Mouse (Mus musculus) spleen, adult 2 months (tissue): ENCODE data around the gene Usp33. TPM values are rescaled to one million over a fixed set of nuclear protein-coding genes. Genes with fewer than 3 reads are reported as not detected.

Experiments used
- DNase-seq, 2 experiments: peaks; one replicate each; pipeline versions ENCODE4 v3.0.0 to v3.0.0-alpha.2; 2012 to 2021; ENCODE audit warnings: low spot score in 2 of 2, low read depth in 1 of 2
- H3K27ac ChIP-seq: fragments of 200-500 bp; 2 replicates; pipeline ENCODE4 v1.5.1; 2012; ENCODE audit warnings: low read length, inconsistent platforms; ENCODE audit not compliant: insufficient read depth
- H3K27me3 ChIP-seq: fragments of 200-500 bp; 2 replicates; pipeline ENCODE4 v1.6.1; 2012; ENCODE audit warnings: mild to moderate bottlenecking, moderate library complexity, low read length, inconsistent platforms; ENCODE audit not compliant: control insufficient read depth, insufficient read depth
- H3K36me3 ChIP-seq: fragments of 200-500 bp; 2 replicates; pipeline ENCODE4 v1.6.1; 2012; ENCODE audit warnings: mild to moderate bottlenecking, low read length, inconsistent platforms; ENCODE audit not compliant: control insufficient read depth, insufficient read depth
- H3K4me1 ChIP-seq: fragments of 200-500 bp; 2 replicates; pipeline ENCODE4 v1.6.1; 2011; ENCODE audit warnings: inconsistent platforms; ENCODE audit not compliant: control insufficient read depth, insufficient read depth, insufficient read length
- H3K4me3 ChIP-seq: fragments of 200-500 bp; 2 replicates; pipeline ENCODE4 v1.5.1; 2011; ENCODE audit warnings: mild to moderate bottlenecking, inconsistent platforms; ENCODE audit not compliant: insufficient read depth, insufficient read length; ENCODE audit errors: extremely low read depth
- CTCF ChIP-seq: fragments of 200-500 bp; IDR thresholded peaks from 2 replicates; pipeline ENCODE4 v1.5.1; 2011; ENCODE audit warnings: mild to moderate bottlenecking, inconsistent platforms; ENCODE audit not compliant: insufficient read depth, insufficient read length, insufficient replicate concordance; ENCODE audit errors: extremely low read depth
- POLR2A ChIP-seq: fragments of 200-500 bp; IDR thresholded peaks from 2 replicates; pipeline ENCODE4 v1.6.1; 2011; ENCODE audit warnings: low read depth, low read length, inconsistent platforms
- WGBS: fragments of 180-500 bp; shearing (Covaris S2); methylation state at CpG from one replicate; pipeline ENCODE4 v1.1.7; 2018; 5-methylcytosine and 5-hydroxymethylcytosine counted together
- polyA plus RNA-seq: library from polyadenylated mRNA; depleted of rRNA; stranded (reverse); fragments of >200 nt; gene quantifications from 2 replicates; pipeline ENCODE4 v1.2.3, GENCODE M21; 2012

Usp33 gene
- polyA plus RNA-seq, 1 experiment: 7.3 TPM

- H3K27me3 ChIP-seq: no peaks in the 10 kb centered on the region
- no peaks in the 10 kb centered on the region for H3K36me3 ChIP-seq
- no peak overlapping the region for H3K4me3 ChIP-seq
- no peak overlapping the region for H3K27ac ChIP-seq
- H3K4me1 ChIP-seq: peaks cover 2% of the 10 kb centered on the region
- TF ChIP-seq POLR2A (no peak), CTCF (no peak)
- DNase-seq: no peak
- WGBS: 92% methylated on average over 3 of the region's 3 CpGs
These were observed 54.6 kb downstream of the Usp33 start for GRCm38 (mm10) chr3:152400875-152401274.

GRCm38 (mm10) chr3:152401964-152402670 is 55.8 kb downstream of the Usp33 start:
- Histone ChIP-seq H3K4me1 (peaks cover 4% of the 10 kb centered on the region), H3K27ac (no peak overlapping the region), H3K4me3 (no peak overlapping the region), H3K27me3 (no peaks in the 10 kb centered on the region), H3K36me3 (no peaks in the 10 kb centered on the region)
- DNase-seq: no peak
- WGBS: 91% methylated on average over 7 of the region's 7 CpGs
- TF ChIP-seq CTCF (no peak), POLR2A (no peak)

GRCm38 (mm10) chr3:152402671-152403066 is 56.4 kb downstream of the Usp33 start:
- TF ChIP-seq POLR2A (no peak), CTCF (no peak)
- 92% methylated on average over 3 of the region's 3 CpGs for WGBS
- Histone ChIP-seq H3K4me1 (peaks cover 4% of the 10 kb centered on the region), H3K27ac (no peak overlapping the region), H3K27me3 (no peaks in the 10 kb centered on the region), H3K4me3 (no peak overlapping the region), H3K36me3 (no peaks in the 10 kb centered on the region)
- DNase-seq: no peak

- no peak for DNase-seq
- Histone ChIP-seq H3K4me3 (no peak overlapping the region), H3K27me3 (no peaks in the 10 kb centered on the region), H3K4me1 (peaks cover 4% of the 10 kb centered on the region), H3K27ac (no peak overlapping the region), H3K36me3 (no peaks in the 10 kb centered on the region)
- WGBS: 78% methylated on average over 2 of the region's 2 CpGs
- TF ChIP-seq CTCF: no peak
These were observed 57.5 kb downstream of the Usp33 start for GRCm38 (mm10) chr3:152403827-152404226.

GRCm38 (mm10) chr3:152405420-152405819 is 59.1 kb downstream of the Usp33 start:
- no peaks in the 10 kb centered on the region for H3K27me3 ChIP-seq
- H3K4me1 ChIP-seq: peaks cover 4% of the 10 kb centered on the region
- 89% methylated on average over 7 of the region's 7 CpGs for WGBS
- TF ChIP-seq POLR2A (no peak), CTCF (no peak)
- H3K4me3 ChIP-seq: no peak overlapping the region
- H3K27ac ChIP-seq: no peak overlapping the region
- DNase-seq: no peak
- no peaks in the 10 kb centered on the region for H3K36me3 ChIP-seq

- no peak overlapping the region; the same call in 1 of the 2 replicates for H3K4me3 ChIP-seq
- 26% methylated on average over 4 of the region's 4 CpGs for WGBS
- TF ChIP-seq POLR2A: no peak
- H3K27ac ChIP-seq: no peak overlapping the region
- peaks cover 4% of the 10 kb centered on the region for H3K4me1 ChIP-seq
- no peaks in the 10 kb centered on the region for H3K27me3 ChIP-seq
- no peak for DNase-seq
- H3K36me3 ChIP-seq: no peaks in the 10 kb centered on the region
These were observed 59.8 kb downstream of the Usp33 start for GRCm38 (mm10) chr3:152405978-152406640.

- no peak for TF ChIP-seq CTCF
- no peak for TF ChIP-seq POLR2A
- Histone ChIP-seq H3K36me3 (no peaks in the 10 kb centered on the region), H3K4me1 (peaks cover 4% of the 10 kb centered on the region), H3K27ac (no peak overlapping the region), H3K4me3 (no peak overlapping the region), H3K27me3 (no peaks in the 10 kb centered on the region)
- no peak for DNase-seq
- WGBS: 84% methylated on average over 7 of the region's 7 CpGs
These were observed 64.8 kb downstream of the Usp33 start for GRCm38 (mm10) chr3:152410980-152411551.
